Mouse (Mus musculus) intestine, embryonic 14.5 days (tissue): Measurements from ENCODE around the gene Cdkn3. TPM values are rescaled to one million over a fixed set of nuclear protein-coding genes. Genes with fewer than 3 reads are reported as not detected.

Experiments
- ATAC-seq: fragments of 200-750 bp; cut with Nextera tagmentation; replicated peaks from 2 replicates; pipeline ENCODE4 v1.8.0; 2017; ENCODE audit warnings: low read depth, moderate number of reproducible peaks, moderate TSS enrichment, moderate library complexity; ENCODE audit not compliant: low FRiP score, low TSS enrichment
- DNase-seq: peaks from one replicate; pipeline ENCODE4 v3.0.0-alpha.2; 2018; ENCODE audit warnings: low spot score
- H3K27ac ChIP-seq: fragments of 300-500 bp; sonication (generic); 2 replicates; pipeline ENCODE4 v1.5.1; 2014; ENCODE audit warnings: low read depth, mild to moderate bottlenecking, control low read depth
- H3K27me3 ChIP-seq: fragments of 300-500 bp; sonication (generic); replicated peaks from 2 replicates; pipeline ENCODE4 v1.6.1; 2014; ENCODE audit warnings: low read length, control low read depth; ENCODE audit not compliant: control insufficient read depth, insufficient read depth
- H3K36me3 ChIP-seq: fragments of 300-500 bp; sonication (generic); 2 replicates; pipeline ENCODE4 v1.6.1; 2014; ENCODE audit warnings: low read length, control low read depth; ENCODE audit not compliant: control insufficient read depth, insufficient read depth
- H3K4me1 ChIP-seq: fragments of 300-500 bp; sonication (generic); replicated peaks from 2 replicates; pipeline ENCODE4 v1.6.1; 2014; ENCODE audit warnings: low read length, control low read depth, mixed read lengths; ENCODE audit not compliant: control insufficient read depth, insufficient read depth
- H3K4me2 ChIP-seq: fragments of 300-500 bp; sonication (generic); 2 replicates; pipeline ENCODE4 v1.6.1; 2014; ENCODE audit warnings: low read length
- H3K4me3 ChIP-seq: fragments of 300-500 bp; sonication (generic); 2 replicates; pipeline ENCODE4 v1.5.1; 2014; ENCODE audit warnings: low read depth, low read length, control low read depth, mixed read lengths
- H3K9ac ChIP-seq: fragments of 300-500 bp; sonication (generic); 2 replicates; pipeline ENCODE4 v1.6.1; 2014; ENCODE audit warnings: mild to moderate bottlenecking, low read length
- H3K9me3 ChIP-seq: fragments of 300-500 bp; sonication (generic); 2 replicates; pipeline ENCODE4 v1.6.1; 2016; ENCODE audit warnings: low read length, control low read depth; ENCODE audit not compliant: control insufficient read depth
- WGBS: fragments of 180-500 bp; shearing (Covaris S2); extraction: QIAGEN DNeasy Blood & Tissue Kit; methylation state at CpG from one replicate; pipeline ENCODE4 v1.1.7; 2014; 5-methylcytosine and 5-hydroxymethylcytosine counted together
- polyA plus RNA-seq: library from polyadenylated mRNA; unstranded; fragments of >200 nt; fragmentation: Nextera tagmentation; extraction: Ambion mirVana; gene quantifications from 2 replicates; pipeline ENCODE4 v1.2.1, GENCODE M21; 2014

Gene Cdkn3
- polyA plus RNA-seq, 1 experiment from 2014 or later: 53.3 TPM

DNA sequence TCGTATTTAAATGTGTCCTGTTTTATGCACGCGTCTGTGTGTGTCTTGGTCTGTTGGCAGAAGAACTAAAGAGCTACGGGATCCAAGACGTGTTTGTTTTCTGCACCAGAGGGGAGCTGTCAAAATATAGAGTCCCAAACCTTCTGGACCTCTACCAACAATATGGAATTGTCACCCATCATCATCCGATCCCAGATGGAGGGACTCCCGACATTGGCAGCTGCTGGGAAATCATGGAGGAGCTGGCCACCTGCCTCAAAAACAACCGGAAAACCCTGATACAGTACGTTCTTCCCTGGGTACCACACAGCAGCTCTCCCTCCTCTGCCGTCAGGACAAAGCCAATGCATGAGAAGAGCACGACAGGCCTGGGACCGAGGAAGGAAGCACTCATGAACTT lies 6.8 kb downstream of the Cdkn3 start:
- no peak overlapping the region for H3K9ac ChIP-seq
- H3K4me2 ChIP-seq: no peak overlapping the region
- H3K4me3 ChIP-seq: no peak overlapping the region
- H3K9me3 ChIP-seq: no peaks in the 10 kb centered on the region
- no peak for ATAC-seq
- peaks cover 65% of the 10 kb centered on the region for H3K36me3 ChIP-seq
- H3K4me1 ChIP-seq: no peaks in the 10 kb centered on the region
- no peak overlapping the region for H3K27ac ChIP-seq
- 88% methylated on average over 12 of the region's 12 CpGs for WGBS
- no peak for DNase-seq
- no peaks in the 10 kb centered on the region for H3K27me3 ChIP-seq

DNA sequence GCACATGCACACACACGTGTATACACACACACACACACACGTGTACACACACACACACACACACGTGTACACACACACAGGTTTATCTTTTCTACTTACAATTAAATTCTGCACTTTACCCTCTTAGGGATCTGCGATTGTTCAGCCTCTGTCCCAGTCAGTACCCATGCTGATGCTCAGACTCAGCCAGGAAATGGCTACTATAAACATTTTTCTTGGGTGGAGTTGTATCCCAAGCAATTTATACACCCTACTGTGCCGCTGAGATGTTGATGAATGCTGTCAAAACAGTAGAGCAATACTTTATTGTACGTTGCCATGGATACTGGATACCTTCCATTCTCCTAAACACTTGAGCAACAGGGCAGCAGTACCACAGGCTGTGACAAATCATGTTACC lies 9.7 kb downstream of the Cdkn3 start:
- no peak for ATAC-seq
- H3K9me3 ChIP-seq: no peaks in the 10 kb centered on the region
- no peak overlapping the region for H3K4me3 ChIP-seq
- H3K36me3 ChIP-seq: peaks cover 80% of the 10 kb centered on the region
- no peak for DNase-seq
- H3K4me1 ChIP-seq: no peaks in the 10 kb centered on the region
- H3K27me3 ChIP-seq: no peaks in the 10 kb centered on the region
- H3K27ac ChIP-seq: no peak overlapping the region
- no peak overlapping the region for H3K4me2 ChIP-seq
- no peak overlapping the region for H3K9ac ChIP-seq
- 67% methylated on average over 6 of the region's 6 CpGs for WGBS

DNA sequence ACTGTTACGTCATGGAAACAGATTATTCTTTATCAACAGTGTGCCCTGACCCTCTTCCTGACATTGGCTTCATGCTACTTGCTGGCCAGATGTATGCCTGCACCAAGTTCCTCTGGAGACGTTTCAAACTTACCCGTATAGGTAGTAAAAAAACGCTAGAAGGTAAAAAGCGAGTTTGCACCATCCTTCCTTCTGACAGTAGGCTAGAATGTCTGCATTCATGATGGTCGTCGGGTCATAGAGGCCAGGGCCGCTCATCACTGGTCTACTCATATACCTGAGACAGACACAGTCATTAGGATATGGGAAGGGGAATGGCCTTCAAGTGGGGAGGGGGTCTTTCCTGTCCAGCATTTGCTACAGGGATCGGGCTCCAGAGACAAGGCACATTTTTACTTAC lies 18.4 kb downstream of the Cdkn3 start:
- Histone ChIP-seq H3K36me3 (peaks cover 85% of the 10 kb centered on the region), H3K9ac (no peak overlapping the region), H3K27me3 (no peaks in the 10 kb centered on the region), H3K4me3 (no peak overlapping the region), H3K27ac (no peak overlapping the region), H3K4me2 (no peak overlapping the region), H3K4me1 (no peaks in the 10 kb centered on the region), H3K9me3 (peaks cover 7% of the 10 kb centered on the region)
- 92% methylated on average over 9 of the region's 9 CpGs for WGBS
- DNase-seq (no peak), ATAC-seq (no peak)

DNA sequence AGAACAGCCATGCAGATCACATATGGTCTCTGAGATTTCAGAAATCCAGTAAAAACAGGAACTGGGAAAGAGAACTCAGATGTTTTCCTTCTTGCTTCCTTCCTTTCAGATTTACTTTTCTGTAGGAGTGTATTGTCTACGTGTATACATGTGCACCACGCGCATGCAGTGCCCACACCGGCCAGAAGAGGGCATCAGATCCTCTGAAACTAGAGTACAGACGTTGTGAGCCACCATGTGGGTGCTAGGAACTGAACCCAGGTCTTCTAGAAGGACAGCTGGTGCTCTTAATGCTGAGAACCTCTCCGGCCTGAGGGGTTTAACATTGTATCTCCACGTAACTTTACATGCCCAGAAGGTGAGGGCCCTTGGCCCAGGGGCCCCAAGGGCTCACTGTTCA lies 18.9 kb downstream of the Cdkn3 start:
- Histone ChIP-seq H3K4me1 (no peaks in the 10 kb centered on the region), H3K9ac (no peak overlapping the region), H3K27me3 (no peaks in the 10 kb centered on the region), H3K4me2 (no peak overlapping the region), H3K36me3 (peaks cover 84% of the 10 kb centered on the region), H3K4me3 (no peak overlapping the region), H3K9me3 (peaks cover 7% of the 10 kb centered on the region), H3K27ac (no peak overlapping the region)
- DNase-seq: no peak
- 94% methylated on average over 7 of the region's 7 CpGs for whole genome bisulfite sequencing
- no peak for ATAC-seq

GRCm38 (mm10) chr14:46781086-46781485 lies 20.7 kb downstream of the Cdkn3 start:
- 93% methylated on average over 7 of the region's 7 CpGs for WGBS
- Histone ChIP-seq H3K4me2 (no peak overlapping the region), H3K27ac (no peak overlapping the region), H3K27me3 (no peaks in the 10 kb centered on the region), H3K36me3 (peaks cover 65% of the 10 kb centered on the region), H3K4me1 (0 out of 2 replicates have a peak, but pooled peaks cover 2% of the 10 kb centered on the region), H3K9me3 (peaks cover 7% of the 10 kb centered on the region), H3K4me3 (no peak overlapping the region), H3K9ac (no peak overlapping the region)
- no peak for DNase-seq
- no peak for ATAC-seq

DNA sequence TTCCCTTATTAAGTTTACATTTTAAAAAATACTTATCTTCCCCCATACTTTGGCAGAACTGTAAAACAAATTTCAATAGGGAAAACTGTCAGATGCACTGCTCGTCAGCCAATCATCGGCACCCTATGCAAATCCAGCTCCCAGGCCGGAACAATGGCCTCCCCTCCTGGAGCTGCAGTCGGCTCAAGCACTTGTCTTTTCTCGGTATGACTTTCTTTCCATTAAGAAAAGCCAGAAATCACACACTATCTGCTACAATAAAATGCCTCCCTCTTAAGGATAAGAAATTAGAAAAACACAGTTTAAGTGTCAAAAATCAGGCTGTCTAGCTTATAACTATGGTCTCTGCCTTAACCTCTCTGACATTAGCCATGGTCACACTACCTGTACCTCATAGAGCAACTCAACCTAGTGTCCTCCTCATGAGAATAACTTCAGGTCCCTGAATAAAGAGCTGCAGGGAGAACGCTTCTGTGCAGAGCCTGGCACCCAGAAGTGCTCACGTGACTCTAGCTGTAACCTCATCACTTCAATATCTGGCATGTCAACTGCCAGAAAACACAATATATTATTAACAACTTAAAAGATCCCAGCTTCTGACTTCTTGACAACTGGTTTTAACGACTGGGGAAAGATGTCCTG lies 22.0 kb downstream of the Cdkn3 start:
- Histone ChIP-seq H3K4me3 (no peak overlapping the region), H3K9ac (no peak overlapping the region), H3K27ac (no peak overlapping the region), H3K36me3 (peaks cover 53% of the 10 kb centered on the region), H3K27me3 (no peaks in the 10 kb centered on the region), H3K4me1 (peaks cover 10% of the 10 kb centered on the region), H3K9me3 (peaks cover 7% of the 10 kb centered on the region), H3K4me2 (no peak overlapping the region)
- 88% methylated on average over 8 of the region's 8 CpGs for WGBS
- no peak for DNase-seq
- no peak for ATAC-seq

GRCm38 (mm10) chr14:46783327-46783926 lies 23.1 kb downstream of the Cdkn3 start:
- Histone ChIP-seq H3K27me3 (no peaks in the 10 kb centered on the region), H3K27ac (no peak overlapping the region), H3K4me1 (peaks cover 10% of the 10 kb centered on the region), H3K9ac (no peak overlapping the region), H3K4me2 (no peak overlapping the region), H3K4me3 (no peak overlapping the region), H3K36me3 (peaks cover 42% of the 10 kb centered on the region), H3K9me3 (peaks cover 7% of the 10 kb centered on the region)
- ATAC-seq (no peak), DNase-seq (no peak)
- WGBS: 88% methylated on average over 10 of the region's 10 CpGs

GRCm38 (mm10) chr14:46785247-46785646 lies 24.9 kb downstream of the Cdkn3 start:
- H3K9ac ChIP-seq: no peak overlapping the region
- no peaks in the 10 kb centered on the region for H3K27me3 ChIP-seq
- no peak overlapping the region for H3K27ac ChIP-seq
- H3K4me1 ChIP-seq: peaks cover 10% of the 10 kb centered on the region
- no peak overlapping the region for H3K4me3 ChIP-seq
- 84% methylated on average over 5 of the region's 5 CpGs for WGBS
- no peak for DNase-seq
- H3K9me3 ChIP-seq: no peaks in the 10 kb centered on the region
- peaks cover 24% of the 10 kb centered on the region for H3K36me3 ChIP-seq
- ATAC-seq: no peak
- no peak overlapping the region for H3K4me2 ChIP-seq

DNA sequence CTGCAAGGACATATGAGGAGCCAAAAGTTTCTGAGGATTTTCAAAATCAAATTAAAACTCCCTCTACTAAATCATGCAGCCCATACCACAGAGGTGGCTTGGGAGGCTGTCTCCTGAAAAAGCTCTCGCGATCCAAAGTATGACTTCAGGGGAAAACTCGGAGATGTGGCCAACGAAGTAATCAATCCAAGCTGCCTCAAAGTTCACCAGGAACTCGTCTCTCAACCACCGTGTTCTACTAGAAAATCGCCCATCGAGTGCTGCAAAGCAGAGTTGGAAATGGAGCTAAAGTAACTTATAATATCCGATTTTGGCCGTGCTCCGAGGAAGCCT lies 27.1 kb downstream of the Cdkn3 start:
- Histone ChIP-seq H3K4me1 (peaks cover 10% of the 10 kb centered on the region), H3K9me3 (no peaks in the 10 kb centered on the region), H3K4me3 (peak overlapping the region; percentile 95), H3K4me2 (peak overlapping the region; percentile 84), H3K27me3 (no peaks in the 10 kb centered on the region), H3K9ac (peak overlapping the region; percentile 97), H3K27ac (peak overlapping the region; percentile 97), H3K36me3 (peaks cover 11% of the 10 kb centered on the region)
- ATAC-seq: peak; percentile 6; the same call in 1 of the 2 replicates
- DNase-seq: no peak
- 0% methylated on average over 11 of the region's 11 CpGs for WGBS
